Mouse (Mus musculus) CD4-positive naive resting alpha-beta T cell, adult 76 days (primary cell): ENCODE measurements around the gene Dhrs4. TPM values are rescaled to one million over a fixed set of nuclear protein-coding genes. Genes with fewer than 3 reads are reported as not detected.

ENCODE experiments used
- total RNA-seq: library from RNA; stranded (reverse); gene quantifications from one replicate; pipeline ENCODE4 v1.2.4, GENCODE M21; 2023

The Dhrs4 gene
- 19.3 TPM for total RNA-seq

GRCm38 (mm10) chr14:55478651-55479599, at the start of gene Dhrs4:
TSS of gene Dhrs4 (plus strand) at chr14:55478758.

GRCm38 (mm10) chr14:55490361-55491201, 12.0 kb downstream of the Dhrs4 start, which contains the start of gene Carmil3:
TSS of gene Carmil3 (plus strand) at chr14:55490651.

GRCm38 (mm10) chr14:55510125-55510731, 31.7 kb downstream of the Dhrs4 start, which contains the start of gene Cpne6:
TSS of gene Cpne6 (plus strand) at chr14:55510445.

GRCm38 (mm10) chr14:55524785-55525184, 46.2 kb downstream of the Dhrs4 start, which contains the start of gene Nrl:
TSS of gene Nrl (minus strand) at chr14:55524981.

Other genes with a start within 250 kb of the Dhrs4 start
- 1.2 TPM for gene Carmil3, start 11.9 kb downstream of the Dhrs4 start, total RNA-seq
- not detected for gene Cpne6, start 31.7 kb downstream of the Dhrs4 start, total RNA-seq
- gene Nrl, start 46.2 kb downstream of the Dhrs4 start, total RNA-seq, result not detected
- 16.6 TPM for gene Pck2, start 61.5 kb downstream of the Dhrs4 start, total RNA-seq
- 83.2 TPM for gene Dcaf11, start 81.2 kb downstream of the Dhrs4 start, total RNA-seq
- gene A730061H03Rik, start 81.6 kb downstream of the Dhrs4 start, total RNA-seq, result 5.8 TPM
- not detected for gene Fitm1, start 96.9 kb downstream of the Dhrs4 start, total RNA-seq
- gene Psme1, start 99.4 kb downstream of the Dhrs4 start, total RNA-seq, result 254 TPM
- gene Emc9, start 106.5 kb downstream of the Dhrs4 start, total RNA-seq, result 10.6 TPM
- gene Psme2, start 112.4 kb downstream of the Dhrs4 start, total RNA-seq, result 367 TPM
- gene Rnf31, start 113.0 kb downstream of the Dhrs4 start, total RNA-seq, result 55.8 TPM
- 97.6 TPM for gene Irf9, start 124.8 kb downstream of the Dhrs4 start, total RNA-seq
- gene Rec8, start 139.3 kb downstream of the Dhrs4 start, total RNA-seq, result 1.8 TPM
- gene Ipo4, start 157.2 kb downstream of the Dhrs4 start, total RNA-seq, result 63.6 TPM
- 2.5 TPM for gene Gm49378, start 159.1 kb downstream of the Dhrs4 start, total RNA-seq
- gene Tm9sf1, start 165.0 kb downstream of the Dhrs4 start, total RNA-seq, result 41.9 TPM
- gene Tssk4, start 171.4 kb downstream of the Dhrs4 start, total RNA-seq, result 2.6 TPM
- 34.6 TPM for gene Mdp1, start 181.8 kb downstream of the Dhrs4 start, total RNA-seq
- gene Gmpr2, start 193.2 kb downstream of the Dhrs4 start, total RNA-seq, result 17.4 TPM
- gene Nedd8, start 193.4 kb downstream of the Dhrs4 start, total RNA-seq, result 119 TPM
- 117 TPM for gene Tinf2, start 203.1 kb downstream of the Dhrs4 start, total RNA-seq
- gene Tgm1, start 235.2 kb downstream of the Dhrs4 start, total RNA-seq, result 2.0 TPM
- 84.1 TPM for gene Rabggta, start 243.5 kb downstream of the Dhrs4 start, total RNA-seq